Mouse (Mus musculus) ES-E14 (cell line): ENCODE measurements around the gene Naif1. TPM values are rescaled to one million over a fixed set of nuclear protein-coding genes. Genes with fewer than 3 reads are reported as not detected.

Source experiments
- DNase-seq: peaks from one replicate; pipeline ENCODE4 v3.0.0-alpha.2; 2013; ENCODE audit warnings: low read depth, low spot score
- H3K27ac ChIP-seq: 2 replicates; pipeline ENCODE4 v1.5.1; 2012; ENCODE audit warnings: low read depth, mild to moderate bottlenecking, low read length, moderate library complexity, mixed read lengths; ENCODE audit not compliant: poor library complexity, insufficient read depth, severe bottlenecking
- H3K36me3 ChIP-seq: 2 replicates; pipeline ENCODE4 v1.6.1; 2012; ENCODE audit warnings: mild to moderate bottlenecking, low read length, moderate library complexity, mixed read lengths; ENCODE audit not compliant: control insufficient read depth, poor library complexity, insufficient read depth, severe bottlenecking
- H3K4me1 ChIP-seq, 2 experiments: fragments of 150-350 bp in 1 of 2; sonication (generic) in 1 of 2; 2 replicates each; pipeline ENCODE4 v1.6.1; 2012; ENCODE audit warnings: low read length in 2 of 2, mild to moderate bottlenecking in 1 of 2, mixed read lengths in 1 of 2; ENCODE audit not compliant: control insufficient read depth in 2 of 2, insufficient read depth in 2 of 2, poor library complexity in 1 of 2
- H3K4me3 ChIP-seq, 2 experiments: fragments of 150-350 bp in 1 of 2; sonication (generic) in 1 of 2; 2 replicates each; pipeline ENCODE4 v1.5.1; 2012; ENCODE audit warnings: low read length in 2 of 2, low read depth in 1 of 2, mild to moderate bottlenecking in 1 of 2, mixed read lengths in 1 of 2; ENCODE audit not compliant: insufficient read depth in 1 of 2, poor library complexity in 1 of 2, severe bottlenecking in 1 of 2
- H3K9ac ChIP-seq: 2 replicates; pipeline ENCODE4 v1.6.1; 2012; ENCODE audit warnings: low read depth, mild to moderate bottlenecking, low read length, mixed read lengths; ENCODE audit not compliant: poor library complexity, insufficient read depth, severe bottlenecking
- H3K9me3 ChIP-seq: fragments of 150-350 bp; sonication (generic); 2 replicates; pipeline ENCODE4 v1.6.1; 2012; ENCODE audit warnings: low read depth, mild to moderate bottlenecking, low read length; ENCODE audit not compliant: control insufficient read depth, insufficient read depth
- CHD2 ChIP-seq: IDR thresholded peaks from 2 replicates; pipeline ENCODE4 v1.6.1; 2014; ENCODE audit warnings: mild to moderate bottlenecking, low read depth, low read length, inconsistent platforms
- HCFC1 ChIP-seq: IDR thresholded peaks from 2 replicates; pipeline ENCODE4 v1.6.1; 2012; ENCODE audit warnings: low read length, inconsistent platforms, borderline replicate concordance; ENCODE audit not compliant: insufficient read depth
- MAFK ChIP-seq: IDR thresholded peaks from 2 replicates; pipeline ENCODE4 v1.6.1; 2014; ENCODE audit warnings: mild to moderate bottlenecking, low read depth, low read length, inconsistent platforms; ENCODE audit not compliant: insufficient read depth
- ZC3H11A ChIP-seq: IDR thresholded peaks from 2 replicates; pipeline ENCODE4 v1.6.1; 2012; ENCODE audit warnings: low read depth, mild to moderate bottlenecking, inconsistent platforms, low read length, borderline replicate concordance
- ZNF384 ChIP-seq: IDR thresholded peaks from 2 replicates; pipeline ENCODE4 v1.6.1; 2012; ENCODE audit warnings: low read depth, low read length, inconsistent platforms
- in situ Hi-C, 2 experiments: fragments of 600-800 bp; cut with MboI; formaldehyde crosslinking; loops; one replicate each; pipeline ENCODE4 v1.15.1; 2025; ENCODE audit warnings: low sequenced_read_pairs in 2 of 2, inconsistent platforms in 1 of 2; ENCODE audit not compliant: unreplicated experiment in 2 of 2
- total RNA-seq: library from RNA; depleted of rRNA; stranded (reverse); fragments of 300-350 nt; gene quantifications from 2 replicates; pipeline ENCODE4 v1.2.3, GENCODE M21; 2012; rRNA removed

Naif1 gene
- total RNA-seq, 1 experiment = 2.5 TPM

DNA sequence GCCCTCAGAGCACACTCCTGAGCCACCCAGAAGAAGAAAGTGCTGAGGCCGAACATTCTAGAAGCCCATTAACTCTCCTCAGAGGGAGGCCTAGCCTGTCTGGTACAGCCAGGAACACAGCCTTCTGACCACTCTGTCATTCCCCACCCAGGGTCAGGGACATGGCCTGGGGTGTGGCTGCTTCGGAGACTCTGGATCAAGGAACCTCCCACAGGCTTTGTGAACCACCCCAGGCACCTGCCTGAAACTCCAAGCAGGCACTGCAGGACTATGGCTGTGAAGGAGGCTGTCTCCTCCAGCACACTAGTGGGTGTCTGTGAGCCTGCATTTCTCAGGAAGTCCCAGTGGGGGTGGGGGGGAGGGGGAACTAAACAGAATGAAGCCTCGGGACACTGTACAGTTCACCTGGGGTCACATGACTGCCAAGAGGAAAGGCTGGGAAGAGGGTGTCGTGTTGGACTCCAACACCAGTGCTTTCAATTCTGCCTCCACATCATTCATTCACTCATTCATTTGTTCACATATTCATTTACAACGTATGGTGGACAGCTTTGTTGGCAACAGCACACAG is 51.6 kb downstream of the Naif1 start:
- no peak overlapping the region for H3K27ac ChIP-seq
- in situ Hi-C loops = no loop called here
- peaks cover 8% of the 10 kb centered on the region in 2 experiments; a peak in 3 of 4 replicates for H3K4me1 ChIP-seq
- H3K9me3 ChIP-seq = no peaks in the 10 kb centered on the region
- no peak for TF ChIP-seq ZC3H11A
- no peak for TF ChIP-seq HCFC1
- no peak for TF ChIP-seq MAFK
- no peak for TF ChIP-seq ZNF384
- TF ChIP-seq CHD2 = no peak
- no peak for DNase-seq
- no peak overlapping the region for H3K4me3 ChIP-seq
- H3K36me3 ChIP-seq = no peaks in the 10 kb centered on the region
- no peak overlapping the region for H3K9ac ChIP-seq

DNA sequence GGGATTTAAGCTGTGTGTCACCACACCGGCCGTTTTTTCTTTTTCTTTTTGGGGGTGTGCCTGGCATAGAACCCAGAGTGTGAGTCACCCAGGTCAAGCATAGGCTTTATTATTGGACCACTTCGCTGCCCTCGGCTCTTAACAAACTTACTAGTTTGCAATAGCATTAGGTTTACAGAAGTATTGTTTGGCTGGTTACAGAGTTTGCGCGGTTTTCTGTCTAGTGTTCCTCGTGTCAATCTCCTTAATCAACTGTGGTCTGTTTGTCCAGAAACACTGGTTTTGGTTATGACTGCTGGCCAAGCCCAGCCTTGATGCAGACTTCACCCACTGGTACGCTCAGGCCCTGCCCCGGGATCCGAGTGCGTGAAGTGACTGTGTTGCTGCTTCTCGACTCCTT is 52.6 kb downstream of the Naif1 start:
- H3K4me1 ChIP-seq = peaks cover 11 to 15% of the 10 kb centered on the region in 2 experiments
- in situ Hi-C loops = no loop called here
- H3K27ac ChIP-seq = no peak overlapping the region
- no peak overlapping the region for H3K4me3 ChIP-seq
- no peak for TF ChIP-seq CHD2
- TF ChIP-seq ZC3H11A = no peak
- no peak for TF ChIP-seq MAFK
- no peak for TF ChIP-seq HCFC1
- TF ChIP-seq ZNF384 = no peak
- DNase-seq = no peak
- H3K36me3 ChIP-seq = no peaks in the 10 kb centered on the region
- H3K9ac ChIP-seq = no peak overlapping the region
- H3K9me3 ChIP-seq = no peaks in the 10 kb centered on the region

DNA sequence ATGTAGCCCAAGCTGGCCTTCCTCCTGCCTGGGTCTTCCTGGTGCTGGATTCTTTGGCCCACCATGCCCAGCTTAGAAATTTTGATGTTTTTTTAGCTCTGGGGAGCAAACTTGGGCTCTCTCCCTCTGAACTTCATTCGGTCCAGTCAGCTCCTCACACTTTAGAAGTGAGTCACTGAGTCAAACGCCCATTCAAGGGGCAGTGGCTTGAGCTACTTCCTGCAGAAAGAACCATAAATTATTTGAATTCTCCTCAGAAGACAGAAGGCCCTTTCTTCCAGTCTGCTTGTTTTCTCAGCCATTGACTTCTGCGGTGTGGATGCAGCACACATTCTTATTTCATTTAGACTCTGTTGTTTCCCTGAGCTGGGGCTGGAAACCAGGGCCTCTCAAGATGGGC is 53.3 kb downstream of the Naif1 start:
- DNase-seq = no peak
- in situ Hi-C loops = no loop called here
- Histone ChIP-seq H3K9me3 (no peaks in the 10 kb centered on the region), H3K9ac (no peak overlapping the region), H3K36me3 (no peaks in the 10 kb centered on the region), H3K4me1 (peaks cover 11 to 16% of the 10 kb centered on the region in 2 experiments), H3K27ac (no peak overlapping the region), H3K4me3 (no peak overlapping the region)
- TF ChIP-seq ZNF384 (no peak), CHD2 (no peak), MAFK (no peak), ZC3H11A (no peak)

DNA sequence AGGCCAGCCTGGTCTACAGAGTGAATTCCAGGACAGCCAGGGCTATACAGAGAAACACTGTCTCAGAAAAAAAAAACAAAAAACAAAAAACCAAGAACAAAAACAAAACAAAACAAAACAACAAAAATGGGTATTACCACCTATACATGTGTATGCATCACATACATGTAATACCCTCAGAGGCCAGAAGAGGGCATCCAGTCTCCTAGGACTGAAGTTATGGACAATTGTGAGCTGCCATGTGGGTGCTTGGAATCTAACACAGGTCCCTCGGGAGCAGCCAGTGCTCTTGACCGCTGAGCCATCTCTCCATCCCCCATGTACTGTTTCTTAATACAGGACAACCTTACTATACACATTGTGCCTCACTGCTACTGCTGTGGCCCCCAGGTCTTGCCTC is 55.3 kb downstream of the Naif1 start:
- no peak for DNase-seq
- TF ChIP-seq MAFK (no peak), CHD2 (no peak), HCFC1 (no peak), ZNF384 (no peak)
- Histone ChIP-seq H3K9me3 (no peaks in the 10 kb centered on the region), H3K27ac (no peak overlapping the region), H3K9ac (no peak overlapping the region), H3K4me1 (peaks cover 14 to 29% of the 10 kb centered on the region in 2 experiments), H3K4me3 (no peak overlapping the region), H3K36me3 (no peaks in the 10 kb centered on the region)
- in situ Hi-C loops = no loop called here

Other genes with a start within 250 kb of the Naif1 start
- gene Pomt1, start 213.9 kb upstream of the Naif1 start, total RNA-seq = 36.5 and 63.7 TPM in 2 replicates
- gene Uck1, start 190.3 kb upstream of the Naif1 start, total RNA-seq = 52.1 and 56.8 TPM in 2 replicates
- 42.2 and 49.9 TPM in 2 replicates for gene Golga2, start 163.1 kb upstream of the Naif1 start, total RNA-seq
- gene Swi5, start 162.4 kb upstream of the Naif1 start, total RNA-seq = 172 and 280 TPM in 2 replicates
- gene Ciz1, start 98.1 kb upstream of the Naif1 start, total RNA-seq = 13.6 and 18.7 TPM in 2 replicates
- 1.5 and 2.5 TPM in 2 replicates for gene Dnm1, start 97.1 kb upstream of the Naif1 start, total RNA-seq
- 20.0 and 31.3 TPM in 2 replicates for gene 1110008P14Rik, start 68.5 kb upstream of the Naif1 start, total RNA-seq
- gene Lcn2, start 62.2 kb upstream of the Naif1 start, total RNA-seq = not detected in 2 replicates
- 24.9 and 30.7 TPM in 2 replicates for gene Ptges2, start 54.6 kb upstream of the Naif1 start, total RNA-seq
- 22.1 and 23.4 TPM in 2 replicates for gene Slc25a25, start 988 bp downstream of the Naif1 start, total RNA-seq
- 11.6 TPM in 2 replicates for gene Fam102a, start 84.9 kb downstream of the Naif1 start, total RNA-seq
- gene Dpm2, start 120.4 kb downstream of the Naif1 start, total RNA-seq = 38.0 and 44.1 TPM in 2 replicates
- 3.5 and 5.0 TPM in 2 replicates for gene Pip5kl1, start 124.3 kb downstream of the Naif1 start, total RNA-seq
- 0.37 and 0.71 TPM in 2 replicates for gene 9430097D07Rik, start 125.2 kb downstream of the Naif1 start, total RNA-seq
- 9.4 and 14.8 TPM in 2 replicates for gene St6galnac4, start 136.6 kb downstream of the Naif1 start, total RNA-seq
- 18.0 and 27.2 TPM in 2 replicates for gene St6galnac6, start 149.3 kb downstream of the Naif1 start, total RNA-seq
- 77.4 and 90.8 TPM in 2 replicates for gene Ak1, start 171.3 kb downstream of the Naif1 start, total RNA-seq
- gene Eng, start 196.1 kb downstream of the Naif1 start, total RNA-seq = 18.3 and 36.8 TPM in 2 replicates